20 mouse cellular contexts compared by ENCODE assay signal in genomic region chr12:40522468-40522867, GRCm38 (mm10).
A peak's percentile ranks its signal among the peaks of the same experiment; 100 is the strongest.
DNase-seq lines count a peak whose midpoint lies in the region; ATAC-seq lines count a peak whose summit lies in the region.
"Had no signal": no experiment of that assay in that cellular context is flagged by ENCODE, and none has a peak within 500 bp of the region (broad histone marks: within the 10 kb centered on the region; RNA-seq: fewer than 3 reads in every experiment).

No protein-coding gene starts in this region.

- DNase-seq in neural tube, embryonic 10.5 days (ENCODE audit: extremely low spot score, low spot score), result no peak
- peak; percentile 12 to 13 for DNase-seq in monocyte, adult 2 months (ENCODE audit: low read depth in 1 of 2, low spot score in 2 of 2)
- no peak for DNase-seq in urinary bladder, postnatal 36 days (ENCODE audit: low spot score in 2 of 2)
- DNase-seq in left cerebral cortex, postnatal 25 days (ENCODE audit: low spot score in 2 of 2), result no peak
- no peak for DNase-seq in left cerebral cortex, postnatal 4 days
- DNase-seq: adrenal gland, postnatal 25 days; cerebellum, postnatal 10 days; gastrocnemius, postnatal 25 days; kidney, adult 9 months; kidney, postnatal 14 days; midbrain, embryonic 14.5 days; right cerebral cortex, postnatal 25 days; thymus, postnatal 14 days had no signal

- no peak for ATAC-seq in neural tube, embryonic 15.5 days (ENCODE audit: low FRiP score)
- ATAC-seq in common myeloid progenitor, adult 5-6 weeks (replicated peaks; ENCODE audit: low read depth, poor library complexity, severe bottlenecking), result peak; percentile 96
- ATAC-seq: CD4-positive, CD25-positive, alpha-beta regulatory T cell, adult 4 months had no signal

- H3K27ac ChIP-seq in neural tube, embryonic 15.5 days (replicated peaks), result peak overlapping the region; percentile 37; the same call in 1 of the 2 replicates
- H3K27ac ChIP-seq: forebrain, embryonic 12.5 days; hindbrain, embryonic 15.5 days; liver, embryonic 15.5 days; lung, embryonic 15.5 days had no signal

- no peaks in the 10 kb centered on the region for H3K4me1 ChIP-seq in neural tube, embryonic 15.5 days
- H3K4me1 ChIP-seq: forebrain, embryonic 12.5 days; hindbrain, embryonic 15.5 days; liver, embryonic 15.5 days; lung, embryonic 15.5 days had no signal

- intact Hi-C loops in left cerebral cortex, postnatal 25 days (cut with DNase I), result no loop called here
- intact Hi-C loops in left cerebral cortex, postnatal 4 days (cut with DNase I), result no loop called here

- WGBS in neural tube, embryonic 15.5 days, result 90% methylated on average over 4 of the region's 4 CpGs

- H3K27me3 ChIP-seq in neural tube, embryonic 15.5 days (replicated peaks), result no peaks in the 10 kb centered on the region
- H3K27me3 ChIP-seq: forebrain, embryonic 12.5 days; hindbrain, embryonic 15.5 days; liver, embryonic 15.5 days; lung, embryonic 15.5 days had no signal

- no peak overlapping the region for H3K9ac ChIP-seq in neural tube, embryonic 15.5 days (replicated peaks)
- H3K9ac ChIP-seq: forebrain, embryonic 12.5 days; hindbrain, embryonic 15.5 days; liver, embryonic 15.5 days; lung, embryonic 15.5 days had no signal

- no peaks in the 10 kb centered on the region for H3K9me3 ChIP-seq in neural tube, embryonic 15.5 days (replicated peaks)
- H3K9me3 ChIP-seq: forebrain, embryonic 12.5 days; hindbrain, embryonic 15.5 days; liver, embryonic 15.5 days; lung, embryonic 15.5 days had no signal

- H3K4me3 ChIP-seq in neural tube, embryonic 15.5 days (replicated peaks), result no peak overlapping the region
- H3K4me3 ChIP-seq: forebrain, embryonic 12.5 days; hindbrain, embryonic 15.5 days; liver, embryonic 15.5 days; lung, embryonic 15.5 days had no signal

- no peaks in the 10 kb centered on the region for H3K36me3 ChIP-seq in neural tube, embryonic 15.5 days
- H3K36me3 ChIP-seq: forebrain, embryonic 12.5 days; hindbrain, embryonic 15.5 days; liver, embryonic 15.5 days; lung, embryonic 15.5 days had no signal

- H3K4me2 ChIP-seq in neural tube, embryonic 15.5 days, result no peak overlapping the region
- H3K4me2 ChIP-seq: forebrain, embryonic 12.5 days; hindbrain, embryonic 15.5 days; liver, embryonic 15.5 days; lung, embryonic 15.5 days had no signal

Comparison
In these comparisons a context has a peak if more than half of its experiments do, and no peak if none do; other contexts are left out.
1. DNase-seq: peak in monocyte, adult 2 months (2 of 2); none in neural tube, embryonic 10.5 days (single experiment), urinary bladder, postnatal 36 days (0 of 2), left cerebral cortex, postnatal 25 days (0 of 2) and left cerebral cortex, postnatal 4 days (single experiment).